Mouse (Mus musculus): ENCODE data around the gene Bmp6. TPM values are rescaled to one million over a fixed set of nuclear protein-coding genes. Genes with fewer than 3 reads are reported as not detected.

The Bmp6 gene
- total RNA-seq, 2 experiments from 2014 or later, result 13.2 to 15.2 TPM

GRCm38 (mm10) chr13:38352986-38353385, 8.1 kb downstream of the Bmp6 start:
- no peak for DNase-seq
- intact Hi-C loops (cut with DNase I), result no loop called here

DNA sequence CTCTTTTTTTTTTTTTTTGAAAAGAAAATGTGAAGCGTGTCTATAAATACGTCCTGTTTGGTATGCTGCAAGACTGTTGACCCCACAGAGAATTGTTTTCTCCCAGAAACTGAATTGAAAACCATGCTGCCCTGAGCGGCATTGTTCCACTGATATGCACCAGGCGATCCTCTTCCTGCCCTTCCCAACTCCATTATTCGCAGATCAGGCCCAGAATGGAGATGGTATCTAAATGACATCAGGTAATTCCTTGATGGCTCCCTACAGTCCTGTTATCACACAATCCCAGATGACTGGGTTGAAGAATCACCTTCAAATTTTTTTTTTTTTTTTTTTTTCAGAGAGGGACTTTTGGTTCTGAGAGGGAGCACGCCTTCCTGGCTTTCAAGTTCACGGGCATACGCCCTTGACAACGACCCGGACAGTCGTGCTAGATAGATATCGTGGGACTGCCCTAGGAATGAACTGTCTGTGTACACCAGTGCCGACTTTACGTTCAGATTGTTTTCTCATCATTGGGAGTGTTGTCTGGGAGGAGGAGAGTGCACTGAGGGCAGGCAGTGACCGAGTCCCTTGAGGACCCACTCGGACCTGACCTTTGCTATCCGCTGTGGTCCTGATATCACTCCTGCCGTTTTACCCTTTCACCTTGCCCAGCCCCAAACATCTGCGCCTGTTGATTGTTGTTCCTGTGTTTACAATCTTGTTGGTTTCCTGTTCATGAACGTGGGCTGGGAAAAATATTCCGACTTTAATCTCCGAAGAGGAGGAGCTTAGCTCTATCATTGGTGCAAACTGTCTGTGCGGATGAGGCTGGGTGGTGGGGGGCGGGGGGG, 8.7 kb downstream of the Bmp6 start:
- intact Hi-C loops (cut with DNase I), result no loop called here
- no peak for DNase-seq

DNA sequence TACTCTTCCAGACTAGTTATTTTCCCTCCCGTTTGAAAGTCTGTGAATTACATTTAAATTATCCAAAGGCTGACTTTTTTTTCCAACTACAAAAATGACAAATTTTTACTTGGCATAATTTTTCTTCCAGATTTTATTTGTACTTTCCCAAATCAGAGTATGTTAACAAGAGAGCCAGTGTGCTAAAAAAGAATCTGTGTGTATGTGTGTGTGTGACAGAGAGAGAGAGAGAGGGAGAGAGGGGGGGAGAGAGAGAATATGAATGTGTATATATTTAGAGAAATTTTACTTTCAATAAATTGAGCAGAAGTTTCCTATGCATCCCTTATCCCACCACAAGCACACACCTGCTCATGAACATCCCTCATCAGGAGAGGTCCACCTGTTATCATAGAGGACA, 9.4 kb downstream of the Bmp6 start:
- no peak for DNase-seq
- intact Hi-C loops (cut with DNase I), result no loop called here

DNA sequence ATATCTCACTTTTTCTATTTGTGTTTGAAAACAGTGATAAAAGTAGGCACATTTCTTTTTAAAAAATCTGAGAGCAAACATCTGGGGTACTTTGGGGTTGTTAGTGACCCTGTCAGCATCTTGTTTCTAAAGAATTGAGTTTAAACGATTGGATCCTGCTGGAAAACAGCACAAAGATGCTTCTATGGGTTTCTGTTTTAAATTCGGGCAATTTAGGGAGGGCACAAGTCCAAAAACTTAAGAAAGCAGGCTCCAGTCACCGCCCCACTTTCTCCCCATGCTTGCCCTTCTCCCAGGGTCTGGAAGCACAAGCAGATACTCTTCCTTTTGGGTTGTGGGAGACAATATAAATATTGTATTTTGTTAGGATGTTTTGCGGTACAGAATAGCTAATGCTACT, 14.1 kb downstream of the Bmp6 start:
- intact Hi-C loops (cut with DNase I), result no loop called here
- no peak for DNase-seq

DNA sequence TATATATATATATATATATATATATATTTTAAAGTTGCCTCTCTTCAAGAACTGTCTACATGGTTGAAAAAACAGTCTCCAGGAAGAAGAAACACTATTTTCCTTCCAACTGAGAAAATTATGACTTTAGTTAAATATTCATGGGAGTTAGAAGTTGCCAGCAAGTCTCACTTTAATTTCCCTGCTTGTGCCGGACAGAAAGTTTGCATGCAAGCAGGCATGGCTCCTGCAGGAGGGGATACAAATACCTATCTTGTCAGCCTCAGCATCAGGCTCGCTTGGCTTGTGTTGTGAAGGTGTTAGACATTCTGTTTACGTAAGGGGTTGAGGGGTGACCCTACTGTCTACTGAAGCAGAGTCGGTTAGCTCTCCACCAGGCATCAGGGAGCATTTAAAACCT, 17.8 kb downstream of the Bmp6 start:
- intact Hi-C loops (cut with DNase I), result no loop called here
- no peak for DNase-seq

GRCm38 (mm10) chr13:38363869-38364268, 19.0 kb downstream of the Bmp6 start:
- no peak for DNase-seq
- intact Hi-C loops (cut with DNase I), result no loop called here

GRCm38 (mm10) chr13:38369624-38370023, 24.7 kb downstream of the Bmp6 start:
- no peak for DNase-seq
- intact Hi-C loops (cut with DNase I), result no loop called here

GRCm38 (mm10) chr13:38376071-38376470, 31.2 kb downstream of the Bmp6 start:
- intact Hi-C loops (cut with DNase I), result no loop called here
- DNase-seq, result no peak

GRCm38 (mm10) chr13:38377355-38377754, 32.4 kb downstream of the Bmp6 start:
- intact Hi-C loops (cut with DNase I), result no loop called here

GRCm38 (mm10) chr13:38379806-38380205, 34.9 kb downstream of the Bmp6 start:
- intact Hi-C loops (cut with DNase I), result no loop called here
- no peak for DNase-seq

More at GRCm38 (mm10) chr13:38377355-38377754, 32.4 kb downstream of the Bmp6 start:
- DNase-seq, result no peak

DNA sequence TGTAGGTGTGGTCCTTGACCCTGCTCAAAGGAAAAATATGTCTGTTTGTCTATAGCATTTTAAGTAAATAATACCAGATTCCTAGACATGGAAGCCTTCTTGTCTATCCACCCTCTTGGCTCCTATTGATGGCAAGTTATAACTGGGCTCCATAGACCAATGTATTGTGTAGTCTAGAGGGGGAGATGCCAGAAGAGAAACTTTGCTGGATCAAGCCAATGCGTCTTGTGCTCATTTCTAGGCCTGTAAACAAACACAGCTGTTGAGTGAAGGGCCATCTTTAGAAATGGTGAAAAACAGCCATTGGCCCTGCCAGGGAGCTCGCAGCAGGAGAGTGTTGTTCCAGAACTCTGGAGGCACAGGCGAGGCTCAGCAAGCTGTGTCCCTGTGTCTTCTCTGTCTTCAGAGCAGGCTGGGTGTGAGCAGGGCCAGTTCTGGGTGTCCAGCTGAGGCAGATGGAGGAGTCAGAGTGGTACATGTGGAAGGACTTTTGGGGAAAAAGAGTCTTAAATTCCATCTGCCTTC, 41.2 kb downstream of the Bmp6 start:
- intact Hi-C loops (cut with DNase I), result no loop called here
- DNase-seq, result no peak

- no peak for DNase-seq
- intact Hi-C loops (cut with DNase I), result no loop called here
Observed at GRCm38 (mm10) chr13:38387453-38388040, 42.6 kb downstream of the Bmp6 start.

DNA sequence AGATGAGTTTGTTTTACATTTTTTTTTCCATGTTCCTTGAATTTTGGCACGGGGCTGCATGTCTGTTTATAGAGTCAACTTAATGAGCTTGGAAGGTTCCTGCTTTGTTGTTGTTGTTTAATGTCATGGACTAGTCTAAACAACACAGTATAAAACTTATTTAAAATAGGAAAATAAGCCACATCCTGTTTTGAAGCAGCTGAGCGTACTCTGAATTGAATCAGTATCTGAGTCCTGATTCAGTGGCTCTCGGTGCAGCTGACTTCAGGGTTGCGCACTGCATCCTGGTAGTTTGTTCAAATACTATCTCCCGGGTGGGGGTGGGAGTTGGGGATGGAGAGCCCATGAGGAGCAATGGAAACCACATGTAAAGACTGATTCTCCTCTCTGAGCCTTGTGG, 48.5 kb downstream of the Bmp6 start:
- DNase-seq, result no peak
- intact Hi-C loops (cut with DNase I), result no loop called here

DNA sequence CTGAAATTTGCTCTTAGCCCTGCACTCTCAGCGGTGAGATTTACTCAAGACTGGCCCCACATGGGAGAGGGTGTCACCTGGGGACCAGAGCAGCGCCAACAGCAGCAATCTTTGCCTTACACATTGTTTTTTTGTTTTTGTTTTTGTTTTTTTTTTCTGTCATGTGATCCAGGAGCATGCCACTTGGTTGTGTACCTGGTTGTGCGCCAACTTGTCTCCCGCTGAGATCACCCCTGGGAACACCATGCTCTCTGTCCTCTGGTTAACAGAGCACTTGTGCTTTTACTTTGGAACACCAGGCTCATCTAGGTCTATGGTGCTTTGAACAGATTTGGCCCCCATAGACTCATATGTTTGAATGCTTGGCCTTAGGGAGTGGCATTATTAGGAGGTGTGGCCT, 50.1 kb downstream of the Bmp6 start:
- intact Hi-C loops (cut with DNase I), result no loop called here
- DNase-seq, result no peak

DNA sequence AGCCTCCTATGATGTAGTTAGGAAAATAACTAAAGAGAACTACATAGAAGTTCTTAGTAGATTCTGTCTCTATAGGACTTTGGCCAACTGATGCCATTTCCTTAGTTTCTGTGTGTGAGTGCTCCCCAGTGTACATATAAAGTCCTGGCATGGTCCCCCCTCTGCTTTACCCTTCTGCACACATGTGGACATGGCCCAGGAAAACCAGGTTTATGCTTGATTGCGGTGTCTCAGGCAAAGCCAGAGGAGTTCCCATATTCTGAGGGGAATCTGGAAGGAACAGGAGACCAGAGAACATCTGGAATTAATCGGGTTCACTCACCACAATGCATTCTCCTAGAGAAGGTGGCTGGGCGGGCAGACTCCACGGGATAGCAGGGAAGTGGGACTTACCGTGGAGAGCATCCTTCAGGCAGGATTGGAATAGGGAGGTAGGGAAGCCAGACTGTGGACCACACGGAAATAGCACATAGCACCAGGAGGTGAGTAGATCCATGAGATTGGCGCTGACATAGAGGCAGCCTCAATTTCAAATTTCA, 52.2 kb downstream of the Bmp6 start:
- intact Hi-C loops (cut with DNase I), result no loop called here
- no peak for DNase-seq

DNA sequence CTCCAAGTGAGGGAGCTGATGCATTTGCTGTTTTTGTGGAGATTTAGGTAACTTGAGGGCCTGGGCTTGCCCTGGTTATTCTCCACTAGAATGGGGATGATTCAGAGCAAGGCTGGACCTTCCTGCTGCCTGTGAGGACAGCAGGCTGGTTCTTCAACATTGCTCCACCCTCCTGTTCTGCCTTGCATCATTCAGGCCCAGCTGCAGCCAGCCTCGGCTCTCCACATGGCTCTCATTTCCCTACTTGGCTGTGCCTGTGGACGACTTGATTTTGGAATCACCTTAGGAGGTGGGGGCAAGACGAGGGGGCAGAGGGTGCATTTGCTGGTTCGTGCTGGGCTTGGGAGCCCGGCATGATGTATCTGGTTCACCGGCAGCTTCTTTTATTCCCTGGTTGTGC, 53.8 kb downstream of the Bmp6 start:
- intact Hi-C loops (cut with DNase I), result no loop called here
- no peak for DNase-seq

DNA sequence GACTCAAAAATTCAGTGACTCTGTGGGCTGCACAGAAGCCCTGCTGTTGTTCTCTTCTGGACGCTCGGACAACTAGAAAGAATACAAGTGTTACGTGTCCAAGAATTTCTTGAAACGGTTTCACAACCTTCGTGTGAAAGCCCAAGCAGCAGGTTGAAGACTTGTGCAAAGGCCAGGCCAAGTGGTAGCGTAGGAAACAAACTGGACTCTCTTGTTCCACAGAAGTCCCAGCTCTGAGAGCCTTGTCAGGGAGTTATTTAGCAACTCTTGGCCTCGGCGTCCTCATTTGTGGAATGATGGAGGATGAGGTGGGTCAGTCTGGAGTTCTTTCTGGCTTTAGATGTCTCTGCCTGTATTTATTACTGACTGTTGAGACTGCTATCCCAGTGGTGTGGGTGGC, 55.8 kb downstream of the Bmp6 start:
- DNase-seq, result no peak

GRCm38 (mm10) chr13:38407611-38408315, 62.9 kb downstream of the Bmp6 start:
- intact Hi-C loops (cut with DNase I), result no loop called here
- DNase-seq, result no peak

More for the DNA sequence above, 55.8 kb downstream of the Bmp6 start:
- intact Hi-C loops (cut with DNase I), result no loop called here

DNA sequence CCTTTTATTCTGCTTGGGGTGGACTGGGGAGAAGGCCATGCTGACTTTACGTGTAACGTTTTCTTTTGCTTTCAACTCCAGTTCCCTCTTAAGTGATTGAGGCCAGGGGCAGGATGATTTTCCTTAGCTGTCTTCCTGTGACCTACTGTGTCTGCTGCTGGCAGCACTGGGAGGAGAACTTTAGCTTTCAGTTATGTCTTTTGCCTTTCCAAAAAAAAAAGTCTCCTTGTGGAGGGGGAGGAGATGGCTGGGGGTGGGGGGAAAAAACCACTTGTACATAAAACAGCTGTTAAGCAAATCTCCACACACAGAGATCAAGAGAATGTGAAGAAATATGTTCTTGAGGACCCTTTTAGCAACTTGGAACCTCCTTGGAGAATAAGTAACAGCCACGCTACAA, 63.7 kb downstream of the Bmp6 start:
- intact Hi-C loops (cut with DNase I), result no loop called here
- DNase-seq, result no peak

DNA sequence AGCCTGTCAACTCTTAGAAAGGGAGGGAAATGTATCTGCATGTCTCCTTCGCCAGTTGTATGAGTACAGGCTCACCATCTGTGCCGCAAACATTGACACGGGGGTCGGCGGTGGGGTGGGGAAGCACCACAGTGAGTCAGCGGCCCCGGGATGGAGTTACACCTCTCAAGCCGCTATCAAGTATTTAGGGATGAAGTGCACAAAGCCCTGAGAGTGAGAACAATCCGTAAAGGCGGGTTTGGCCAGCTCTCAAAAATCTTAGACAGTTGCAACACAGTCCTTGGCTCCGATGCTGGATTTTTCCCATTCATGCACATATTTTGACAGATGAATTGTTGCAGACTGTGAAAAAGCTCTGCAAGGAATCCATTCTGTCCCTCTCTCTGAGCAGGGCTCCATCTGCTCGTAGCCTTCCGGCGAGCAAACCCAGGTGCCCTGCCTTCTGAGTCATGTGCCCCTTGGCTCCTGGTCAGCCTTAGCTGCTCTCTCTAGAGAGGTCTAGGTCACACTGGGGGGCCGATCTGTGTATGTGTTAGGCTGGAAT, 65.5 kb downstream of the Bmp6 start:
- intact Hi-C loops (cut with DNase I), result no loop called here
- DNase-seq, result peak; percentile 65

DNA sequence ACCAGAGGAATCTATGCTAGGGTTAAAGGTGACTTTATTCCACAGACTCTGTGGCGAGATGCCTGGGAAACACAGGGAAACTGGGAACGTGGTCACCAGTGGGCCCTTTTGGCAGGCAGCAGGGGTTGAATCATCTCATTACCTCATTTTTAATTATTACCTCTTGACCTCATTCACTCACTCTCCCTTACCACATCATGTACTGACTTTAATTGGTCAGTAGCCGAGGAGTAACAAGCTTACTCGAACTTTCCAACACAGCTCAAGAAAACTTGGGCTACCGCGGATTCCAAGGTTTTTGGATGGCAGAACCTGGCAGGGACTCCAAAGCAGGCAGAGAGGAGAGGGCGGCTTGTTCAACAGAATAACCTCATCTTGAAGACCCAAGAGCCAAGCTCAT, 74.9 kb downstream of the Bmp6 start:
- intact Hi-C loops (cut with DNase I), result no loop called here
- DNase-seq, result no peak
